Comparison of ENCODE assay signal across 9 mouse cellular contexts in genomic region chr1:55362634-55363033, GRCm38 (mm10). TPM values are rescaled to one million over a fixed set of nuclear protein-coding genes. Genes with fewer than 3 reads are reported as not detected.
DNase-seq lines count a peak whose midpoint lies in the region; ATAC-seq lines count a peak whose summit lies in the region.
"Had no signal": no experiment of that assay in that cellular context is flagged by ENCODE, and none has a peak within 500 bp of the region (broad histone marks: within the 10 kb centered on the region; RNA-seq: fewer than 3 reads in every experiment).

No protein-coding gene starts in this region.

- peak; percentile 45; the same call in 1 of the 2 replicates for ATAC-seq in lung, embryonic 16.5 days (ENCODE audit: low read depth)
- peak; percentile 57; the same call in 1 of the 2 replicates for ATAC-seq in forebrain, embryonic 12.5 days (ENCODE audit: low FRiP score)
- peak; percentile 23; the same call in 1 of the 2 replicates for ATAC-seq in stomach, embryonic 14.5 days (ENCODE audit: insufficient number of reproducible peaks, insufficient read depth, low FRiP score, low read depth)

- no peaks in the 10 kb centered on the region for H3K36me3 ChIP-seq in lung, embryonic 16.5 days (ENCODE audit: control insufficient read depth, insufficient read depth, low read length)
- no peaks in the 10 kb centered on the region for H3K36me3 ChIP-seq in forebrain, embryonic 12.5 days (replicated peaks)
- H3K36me3 ChIP-seq in limb, embryonic 10.5 days = no peaks in the 10 kb centered on the region
- H3K36me3 ChIP-seq in stomach, embryonic 14.5 days (ENCODE audit: control insufficient read depth, insufficient read depth, low read length) = no peaks in the 10 kb centered on the region

- no peak overlapping the region for H3K9ac ChIP-seq in lung, embryonic 16.5 days (ENCODE audit: low read length)
- no peak overlapping the region for H3K9ac ChIP-seq in forebrain, embryonic 12.5 days
- no peak overlapping the region for H3K9ac ChIP-seq in stomach, embryonic 14.5 days (replicated peaks; ENCODE audit: low read depth, low read length)

- peaks cover 9% of the 10 kb centered on the region for H3K9me3 ChIP-seq in lung, embryonic 16.5 days (ENCODE audit: control insufficient read depth, low read length)
- peaks cover 9% of the 10 kb centered on the region for H3K9me3 ChIP-seq in forebrain, embryonic 12.5 days
- H3K9me3 ChIP-seq in limb, embryonic 10.5 days (replicated peaks) = no peaks in the 10 kb centered on the region; the same call in 1 of the 2 replicates
- H3K9me3 ChIP-seq in stomach, embryonic 14.5 days (ENCODE audit: control insufficient read depth, low read depth, low read length) = peaks cover 10% of the 10 kb centered on the region

- peak overlapping the region; percentile 53; the same call in 1 of the 2 replicates for H3K4me3 ChIP-seq in lung, embryonic 16.5 days (ENCODE audit: low read length)
- H3K4me3 ChIP-seq in forebrain, embryonic 12.5 days (replicated peaks) = peak overlapping the region; percentile 51
- H3K4me3 ChIP-seq in limb, embryonic 10.5 days = peak overlapping the region; percentile 53
- peak overlapping the region; percentile 38; the same call in 1 of the 2 replicates for H3K4me3 ChIP-seq in stomach, embryonic 14.5 days (ENCODE audit: low read depth, low read length)

- H3K27me3 ChIP-seq in lung, embryonic 16.5 days (ENCODE audit: control insufficient read depth, insufficient read depth, low read depth, low read length) = peaks cover 17% of the 10 kb centered on the region
- H3K27me3 ChIP-seq in forebrain, embryonic 12.5 days = peaks cover 27% of the 10 kb centered on the region
- H3K27me3 ChIP-seq in limb, embryonic 10.5 days (ENCODE audit: low read depth, poor library complexity, severe bottlenecking) = peaks cover 41% of the 10 kb centered on the region
- peaks cover 12% of the 10 kb centered on the region for H3K27me3 ChIP-seq in stomach, embryonic 14.5 days (ENCODE audit: control insufficient read depth, insufficient read depth, low read length)

- 49% methylated on average over 47 of the region's 49 CpGs for WGBS in lung, embryonic 16.5 days
- WGBS in forebrain, embryonic 12.5 days = 53% methylated on average over 37 of the region's 49 CpGs
- WGBS in limb, embryonic 10.5 days = 47% methylated on average over 49 of the region's 49 CpGs
- 43% methylated on average over 48 of the region's 49 CpGs for WGBS in stomach, embryonic 14.5 days

- no peak for DNase-seq in lung, postnatal 25 days (ENCODE audit: low spot score)
- no peak for DNase-seq in limb, embryonic 10.5 days (ENCODE audit: low spot score)
- no peak for DNase-seq in Muller cell, postnatal 12 days (ENCODE audit: inconsistent ontology term)
- no peak for DNase-seq in urinary bladder, postnatal 25 days (ENCODE audit: low spot score)

- no peak overlapping the region for H3K27ac ChIP-seq in lung, embryonic 16.5 days (ENCODE audit: low read length)
- no peak overlapping the region for H3K27ac ChIP-seq in forebrain, embryonic 12.5 days
- no peak overlapping the region for H3K27ac ChIP-seq in limb, embryonic 10.5 days
- no peak overlapping the region for H3K27ac ChIP-seq in stomach, embryonic 14.5 days (ENCODE audit: low read length)
- H3K27ac ChIP-seq: macrophage had no signal

- H3K4me1 ChIP-seq in lung, embryonic 16.5 days (replicated peaks; ENCODE audit: control insufficient read depth, insufficient read depth, low read length) = peaks cover 3% of the 10 kb centered on the region; the same call in 1 of the 2 replicates
- H3K4me1 ChIP-seq in forebrain, embryonic 12.5 days = peaks cover 4% of the 10 kb centered on the region
- peaks cover 10% of the 10 kb centered on the region for H3K4me1 ChIP-seq in limb, embryonic 10.5 days
- H3K4me1 ChIP-seq in stomach, embryonic 14.5 days (ENCODE audit: control insufficient read depth, insufficient read depth, low read length) = 0 out of 2 replicates have a peak, but pooled peaks cover 3% of the 10 kb centered on the region

- peak overlapping the region; percentile 66; the same call in 1 of the 2 replicates for H3K4me2 ChIP-seq in lung, embryonic 16.5 days (ENCODE audit: low read depth, low read length)
- H3K4me2 ChIP-seq in forebrain, embryonic 12.5 days = peak overlapping the region; percentile 56
- peak overlapping the region; percentile 57 for H3K4me2 ChIP-seq in stomach, embryonic 14.5 days (replicated peaks; ENCODE audit: low read depth, low read length)

RNA-seq across cellular contexts. Expression of gene Boll, which starts 0.6 kb away (rescaled TPM):
- 0.08 and 0.31 TPM in 2 replicates for polyA plus RNA-seq in lung, embryonic 16.5 days (2015; fragmentation: Nextera tagmentation; extraction: Ambion mirVana)
- polyA plus RNA-seq in forebrain, embryonic 12.5 days (2016; fragmentation: Nextera tagmentation; extraction: Ambion mirVana) = 0.36 and 0.50 TPM in 2 replicates
- polyA plus RNA-seq in limb, embryonic 10.5 days (2016; fragmentation: Nextera tagmentation; extraction: Ambion mirVana) = 0.18 and 0.38 TPM in 2 replicates
- 0.36 and 0.38 TPM in 2 replicates for polyA plus RNA-seq in stomach, embryonic 14.5 days (2014; fragmentation: Nextera tagmentation; extraction: Ambion mirVana)
- polyA plus RNA-seq: adrenal gland, adult 2 months; macrophage had no signal

RNA-seq across cellular contexts. Expression of gene Plcl1, which starts 43.1 kb away (rescaled TPM):
- polyA plus RNA-seq in lung, embryonic 16.5 days (2015; fragmentation: Nextera tagmentation; extraction: Ambion mirVana) = 1.9 and 2.0 TPM in 2 replicates
- 4.2 and 4.4 TPM in 2 replicates for polyA plus RNA-seq in forebrain, embryonic 12.5 days (2016; fragmentation: Nextera tagmentation; extraction: Ambion mirVana)
- polyA plus RNA-seq in limb, embryonic 10.5 days (2016; fragmentation: Nextera tagmentation; extraction: Ambion mirVana) = 0.28 and 0.54 TPM in 2 replicates
- 3.8 and 4.1 TPM in 2 replicates for polyA plus RNA-seq in stomach, embryonic 14.5 days (2014; fragmentation: Nextera tagmentation; extraction: Ambion mirVana)
